Mouse (Mus musculus) midbrain, embryonic 15.5 days (tissue): ENCODE data around the gene Phykpl. TPM values are rescaled to one million over a fixed set of nuclear protein-coding genes. Genes with fewer than 3 reads are reported as not detected.

ENCODE experiments used
- ATAC-seq: fragments of 200-750 bp; cut with Nextera tagmentation; replicated peaks from 2 replicates; pipeline ENCODE4 v1.8.0; 2017; ENCODE audit warnings: moderate TSS enrichment
- H3K27ac ChIP-seq: fragments of 300-500 bp; sonication (generic); 2 replicates; pipeline ENCODE4 v1.5.1; 2015; ENCODE audit warnings: mild to moderate bottlenecking, inconsistent platforms
- H3K27me3 ChIP-seq: fragments of 300-500 bp; sonication (generic); replicated peaks from 2 replicates; pipeline ENCODE4 v1.6.1; 2015; ENCODE audit warnings: inconsistent platforms
- H3K36me3 ChIP-seq: fragments of 300-500 bp; sonication (generic); replicated peaks from 2 replicates; pipeline ENCODE4 v1.6.1; 2015; ENCODE audit warnings: inconsistent platforms
- H3K4me1 ChIP-seq: fragments of 300-500 bp; sonication (generic); 2 replicates; pipeline ENCODE4 v1.6.1; 2015; ENCODE audit warnings: inconsistent platforms
- H3K4me2 ChIP-seq: fragments of 300-500 bp; sonication (generic); 2 replicates; pipeline ENCODE4 v1.6.1; 2015; ENCODE audit warnings: inconsistent platforms, mild to moderate bottlenecking, moderate library complexity
- H3K4me3 ChIP-seq: fragments of 300-500 bp; sonication (generic); 2 replicates; pipeline ENCODE4 v1.5.1; 2015; ENCODE audit warnings: mild to moderate bottlenecking, inconsistent platforms
- H3K9ac ChIP-seq: fragments of 300-500 bp; sonication (generic); 2 replicates; pipeline ENCODE4 v1.6.1; 2015; ENCODE audit warnings: mild to moderate bottlenecking, inconsistent platforms
- H3K9me3 ChIP-seq: fragments of 300-500 bp; sonication (generic); 2 replicates; pipeline ENCODE4 v1.6.1; 2016; ENCODE audit warnings: inconsistent platforms
- WGBS: fragments of 180-500 bp; shearing (Covaris S2); methylation state at CpG from one replicate; pipeline ENCODE4 v1.1.7; 2015; ENCODE audit warnings: mixed read lengths; 5-methylcytosine and 5-hydroxymethylcytosine counted together
- polyA plus RNA-seq: library from polyadenylated mRNA; unstranded; fragments of >200 nt; fragmentation: Nextera tagmentation; extraction: Ambion mirVana; gene quantifications from 2 replicates; pipeline ENCODE4 v1.2.1, GENCODE M21; 2015

Phykpl gene
- polyA plus RNA-seq, 1 experiment from 2014 or later, result 9.7 TPM

- ATAC-seq, result peak; percentile 84
- H3K36me3 ChIP-seq, result no peaks in the 10 kb centered on the region
- peak within 1 kb of the TSS; percentile 97 for H3K4me2 ChIP-seq
- H3K4me3 ChIP-seq, result peak within 1 kb of the TSS; percentile 76
- 0 out of 2 replicates have a peak within 1 kb of the TSS, but pooled peaks have one; percentile 15 for H3K27ac ChIP-seq
- peak within 1 kb of the TSS; percentile 64 for H3K9ac ChIP-seq
- peaks cover 14% of the 10 kb centered on the region for H3K27me3 ChIP-seq
- H3K9me3 ChIP-seq, result no peaks in the 10 kb centered on the region
- 1% methylated on average over 69 of the region's 70 CpGs for WGBS
- H3K4me1 ChIP-seq, result peaks cover 26% of the 10 kb centered on the region
Measured at GRCm38 (mm10) chr11:51650691-51651515, 66.3 kb downstream of the Phykpl start, which contains the start of the genes N4bp3 and D930048N14Rik. TSS of gene N4bp3 (minus strand) at chr11:51650842. TSS of gene D930048N14Rik (plus strand) at chr11:51650954.

- ATAC-seq, result no peak
- no peak overlapping the region for H3K27ac ChIP-seq
- peaks cover 26% of the 10 kb centered on the region for H3K4me1 ChIP-seq
Measured at GRCm38 (mm10) chr11:51652889-51653418, 68.4 kb downstream of the Phykpl start.

GRCm38 (mm10) chr11:51653736-51654135 lies 69.2 kb downstream of the Phykpl start:
- no peak overlapping the region for H3K9ac ChIP-seq
- H3K27me3 ChIP-seq, result peaks cover 14% of the 10 kb centered on the region
- peaks cover 23% of the 10 kb centered on the region for H3K4me1 ChIP-seq
- no peak for ATAC-seq
- H3K4me2 ChIP-seq, result no peak overlapping the region
- H3K36me3 ChIP-seq, result no peaks in the 10 kb centered on the region
- H3K4me3 ChIP-seq, result no peak overlapping the region
- H3K9me3 ChIP-seq, result no peaks in the 10 kb centered on the region
- 94% methylated on average over 6 of the region's 6 CpGs for WGBS
- no peak overlapping the region for H3K27ac ChIP-seq

More at GRCm38 (mm10) chr11:51652889-51653418, 68.4 kb downstream of the Phykpl start:
- 89% methylated on average over 4 of the region's 4 CpGs for WGBS
- peaks cover 14% of the 10 kb centered on the region for H3K27me3 ChIP-seq
- no peaks in the 10 kb centered on the region for H3K9me3 ChIP-seq
- H3K4me2 ChIP-seq, result no peak overlapping the region
- no peak overlapping the region for H3K4me3 ChIP-seq
- no peak overlapping the region for H3K9ac ChIP-seq
- no peaks in the 10 kb centered on the region for H3K36me3 ChIP-seq

Other genes with a start within 250 kb of the Phykpl start
- gene Hnrnpab, start 22.1 kb downstream of the Phykpl start, polyA plus RNA-seq, result 353 and 380 TPM in 2 replicates
- 91.5 and 95.2 TPM in 2 replicates for gene Nhp2, start 35.0 kb downstream of the Phykpl start, polyA plus RNA-seq
- 83.7 and 89.3 TPM in 2 replicates for gene Rmnd5b, start 51.1 kb downstream of the Phykpl start, polyA plus RNA-seq
- 20.5 and 21.1 TPM in 2 replicates for gene N4bp3, start 66.1 kb downstream of the Phykpl start, polyA plus RNA-seq
- gene D930048N14Rik, start 66.2 kb downstream of the Phykpl start, polyA plus RNA-seq, result 0.91 and 0.94 TPM in 2 replicates
- 81.7 and 86.0 TPM in 2 replicates for gene 0610009B22Rik, start 104.1 kb downstream of the Phykpl start, polyA plus RNA-seq
- gene Sec24a, start 178.9 kb downstream of the Phykpl start, polyA plus RNA-seq, result 14.2 and 15.8 TPM in 2 replicates
- gene Sar1b, start 178.9 kb downstream of the Phykpl start, polyA plus RNA-seq, result 172 and 174 TPM in 2 replicates